Mouse (Mus musculus) liver, embryonic 14.5 days (tissue): Measurements from ENCODE around the gene Pnpla7. TPM values are rescaled to one million over a fixed set of nuclear protein-coding genes. Genes with fewer than 3 reads are reported as not detected.
A peak's percentile ranks its signal among the peaks of the same experiment; 100 is the strongest.

Experiments used
- ATAC-seq: fragments of 200-750 bp; cut with Nextera tagmentation; 2 replicates; pipeline ENCODE4 v1.8.0; 2017; ENCODE audit warnings: moderate number of reproducible peaks, mild to moderate bottlenecking, moderate library complexity; ENCODE audit not compliant: insufficient read depth
- DNase-seq, 3 experiments: peaks; one replicate each; pipeline ENCODE4 v3.0.0-alpha.2; 2012 to 2013; ENCODE audit warnings: low read depth in 3 of 3, low spot score in 3 of 3
- H3K27ac ChIP-seq: fragments of 300-500 bp; sonication (generic); 2 replicates; pipeline ENCODE4 v1.5.1; 2014; ENCODE audit warnings: moderate library complexity, mild to moderate bottlenecking, control low read depth, inconsistent platforms
- H3K27me3 ChIP-seq: fragments of 300-500 bp; sonication (generic); 2 replicates; pipeline ENCODE4 v1.6.1; 2014; ENCODE audit warnings: mild to moderate bottlenecking, low read length, moderate library complexity; ENCODE audit not compliant: control insufficient read depth, insufficient read depth
- H3K36me3 ChIP-seq: fragments of 300-500 bp; sonication (generic); replicated peaks from 2 replicates; pipeline ENCODE4 v1.6.1; 2014; ENCODE audit warnings: low read depth; ENCODE audit not compliant: control insufficient read depth, insufficient read depth
- H3K4me1 ChIP-seq, 2 experiments: fragments of 200-500 bp in 1 of 2; fragments of 300-500 bp in 1 of 2; sonication (generic) in 1 of 2; replicated peaks; 2 replicates each; pipeline ENCODE4 v1.6.1; 2012 to 2014; ENCODE audit warnings: antibody characterized with exemption in 1 of 2, inconsistent platforms in 1 of 2, low read length in 1 of 2; ENCODE audit not compliant: control insufficient read depth in 2 of 2, insufficient read depth in 2 of 2
- H3K4me2 ChIP-seq: fragments of 300-500 bp; sonication (generic); 2 replicates; pipeline ENCODE4 v1.6.1; 2014; ENCODE audit warnings: low read depth, mild to moderate bottlenecking, control low read depth, moderate library complexity
- H3K4me3 ChIP-seq, 2 experiments: fragments of 200-500 bp in 1 of 2; fragments of 300-500 bp in 1 of 2; sonication (generic) in 1 of 2; 2 replicates each; pipeline ENCODE4 v1.5.1; 2012 to 2014; ENCODE audit warnings: low read depth in 2 of 2, low read length in 2 of 2, mild to moderate bottlenecking in 2 of 2, control low read depth in 1 of 2, inconsistent platforms in 1 of 2, moderate library complexity in 1 of 2; ENCODE audit not compliant: insufficient read depth in 1 of 2
- H3K9ac ChIP-seq: fragments of 300-500 bp; sonication (generic); replicated peaks from 2 replicates; pipeline ENCODE4 v1.6.1; 2014; ENCODE audit warnings: mild to moderate bottlenecking, control low read depth, moderate library complexity
- H3K9me3 ChIP-seq: fragments of 300-500 bp; sonication (generic); 2 replicates; pipeline ENCODE4 v1.6.1; 2016; ENCODE audit warnings: low read length, mixed read lengths; ENCODE audit not compliant: control insufficient read depth
- CTCF ChIP-seq: IDR thresholded peaks from 2 replicates; pipeline ENCODE4 v1.5.1; 2016; ENCODE audit warnings: antibody characterized with exemption, low read depth, control low read depth
- EP300 ChIP-seq: IDR thresholded peaks from 2 replicates; pipeline ENCODE4 v1.6.1; 2016; ENCODE audit warnings: antibody characterized with exemption, low read depth
- WGBS: fragments of 180-500 bp; shearing (Covaris S2); extraction: QIAGEN DNeasy Blood & Tissue Kit; methylation state at CpG from one replicate; pipeline ENCODE4 v1.1.7; 2014; ENCODE audit not compliant: insufficient replicate concordance; 5-methylcytosine and 5-hydroxymethylcytosine counted together
- polyA plus RNA-seq, 2 experiments: library from polyadenylated mRNA; depleted of rRNA in 1 of 2; stranded (reverse) in 1 of 2; unstranded in 1 of 2; fragments of >200 nt; fragmentation: Nextera tagmentation in 1 of 2; extraction: Ambion mirVana in 1 of 2; gene quantifications; 2 replicates each; pipeline versions ENCODE4 v1.2.1 to v1.2.3; 2012 to 2014

Gene Pnpla7
- polyA plus RNA-seq, 2 experiments: 9.6 to 11.0 TPM

GRCm38 (mm10) chr2:25088636-25089035 is 112.8 kb downstream of the Pnpla7 start:
- Histone ChIP-seq H3K27ac (no peak overlapping the region), H3K9ac (no peak overlapping the region), H3K9me3 (no peaks in the 10 kb centered on the region), H3K4me2 (no peak overlapping the region), H3K27me3 (no peaks in the 10 kb centered on the region), H3K36me3 (no peaks in the 10 kb centered on the region), H3K4me1 (no peaks in the 10 kb centered on the region), H3K4me3 (no peak overlapping the region)
- ATAC-seq (no peak), DNase-seq (no peak)
- 47% methylated on average over 3 of the region's 3 CpGs for WGBS
- TF ChIP-seq CTCF (no peak), EP300 (no peak)

GRCm38 (mm10) chr2:25094785-25095108 is 118.9 kb downstream of the Pnpla7 start:
- Histone ChIP-seq H3K9ac (no peak overlapping the region), H3K4me1 (no peaks in the 10 kb centered on the region), H3K36me3 (no peaks in the 10 kb centered on the region), H3K4me2 (peak overlapping the region; percentile 56), H3K27me3 (no peaks in the 10 kb centered on the region), H3K4me3 (peak overlapping the region; percentile 6 to 26; a peak in 2 of 4 replicates), H3K27ac (no peak overlapping the region), H3K9me3 (no peaks in the 10 kb centered on the region)
- no peak for DNase-seq
- TF ChIP-seq CTCF: no peak
- no peak for TF ChIP-seq EP300
- ATAC-seq: peak; percentile 25; the same call in 1 of the 2 replicates
- WGBS: 40% methylated on average over 17 of the region's 17 CpGs

- 43% methylated on average over 28 of the region's 28 CpGs for WGBS
- peak; percentile 77 for ATAC-seq
- Histone ChIP-seq H3K4me1 (no peaks in the 10 kb centered on the region), H3K4me3 (peak within 1 kb of the TSS; percentile 6 to 26; a peak in 2 of 4 replicates), H3K27ac (no peak within 1 kb of the TSS), H3K9me3 (no peaks in the 10 kb centered on the region), H3K27me3 (no peaks in the 10 kb centered on the region), H3K4me2 (peak within 1 kb of the TSS; percentile 56), H3K9ac (no peak within 1 kb of the TSS), H3K36me3 (no peaks in the 10 kb centered on the region)
- TF ChIP-seq EP300 (no peak), CTCF (peak; percentile 63)
- DNase-seq: peak; percentile 37 to 50 (median 46)
These were observed 119.4 kb downstream of the Pnpla7 start, which contains the start of gene Noxa1 for GRCm38 (mm10) chr2:25095109-25095850. Gene Noxa1, minus strand, starts transcription at chr2:25095149.

GRCm38 (mm10) chr2:25098005-25098615 is 122.3 kb downstream of the Pnpla7 start:
- Histone ChIP-seq H3K4me2 (no peak overlapping the region), H3K27me3 (no peaks in the 10 kb centered on the region), H3K4me3 (no peak overlapping the region), H3K4me1 (no peaks in the 10 kb centered on the region), H3K9ac (no peak overlapping the region), H3K36me3 (no peaks in the 10 kb centered on the region), H3K27ac (no peak overlapping the region), H3K9me3 (no peaks in the 10 kb centered on the region)
- 48% methylated on average over 3 of the region's 3 CpGs for WGBS
- TF ChIP-seq CTCF: no peak
- no peak for TF ChIP-seq EP300
- DNase-seq (no peak), ATAC-seq (no peak)

DNA sequence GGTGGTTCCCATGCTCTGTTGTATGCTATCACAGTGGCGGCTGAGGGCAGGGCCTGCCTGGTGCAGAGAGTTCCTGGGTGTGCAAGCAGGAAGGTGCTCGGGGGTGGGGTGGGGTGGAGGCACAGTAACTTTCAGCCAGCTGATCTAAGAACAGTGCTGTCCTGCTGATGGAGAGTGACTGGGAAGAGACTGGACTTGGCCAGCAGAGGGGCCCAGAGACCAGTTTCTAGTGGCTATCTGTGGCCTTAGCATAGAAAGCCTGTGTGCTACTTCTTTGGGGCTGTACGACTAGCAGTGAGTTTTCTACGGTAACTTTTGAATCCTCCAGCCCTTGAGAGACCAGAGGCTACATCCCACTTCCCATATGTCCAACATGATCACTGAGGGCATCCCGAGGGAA is 123.1 kb downstream of the Pnpla7 start:
- 32% methylated on average over 5 of the region's 5 CpGs for WGBS
- TF ChIP-seq CTCF (peak; percentile 46; the same call in 1 of the 2 replicates), EP300 (no peak)
- H3K27ac ChIP-seq: no peak overlapping the region
- no peak overlapping the region for H3K4me3 ChIP-seq
- no peak overlapping the region for H3K9ac ChIP-seq
- ATAC-seq: no peak
- no peak overlapping the region for H3K4me2 ChIP-seq
- no peaks in the 10 kb centered on the region for H3K36me3 ChIP-seq
- H3K9me3 ChIP-seq: no peaks in the 10 kb centered on the region
- H3K4me1 ChIP-seq: no peaks in the 10 kb centered on the region
- H3K27me3 ChIP-seq: no peaks in the 10 kb centered on the region
- DNase-seq: no peak
